Mouse (Mus musculus): ENCODE data around the gene Rps11. TPM values are rescaled to one million over a fixed set of nuclear protein-coding genes. Genes with fewer than 3 reads are reported as not detected.
"Not testable (repeated sequence)": the region's sequence is repeated elsewhere in the genome, so short reads cannot be mapped to it uniquely, and the experiment has no call there.

Rps11 gene
- polyA plus RNA-seq, 1 experiment = 500 TPM

- DNase-seq (ENCODE audit: low read depth, low spot score) = no peak
- 78% methylated on average over 9 of the region's 9 CpGs for WGBS
These were observed 31.4 kb upstream of the Rps11 start for GRCm38 (mm10) chr7:45155590-45155989.

GRCm38 (mm10) chr7:45154993-45155514, 30.8 kb upstream of the Rps11 start:
- 52% methylated on average over 12 of the region's 12 CpGs for WGBS
- no peak for DNase-seq (ENCODE audit: low read depth, low spot score)

DNA sequence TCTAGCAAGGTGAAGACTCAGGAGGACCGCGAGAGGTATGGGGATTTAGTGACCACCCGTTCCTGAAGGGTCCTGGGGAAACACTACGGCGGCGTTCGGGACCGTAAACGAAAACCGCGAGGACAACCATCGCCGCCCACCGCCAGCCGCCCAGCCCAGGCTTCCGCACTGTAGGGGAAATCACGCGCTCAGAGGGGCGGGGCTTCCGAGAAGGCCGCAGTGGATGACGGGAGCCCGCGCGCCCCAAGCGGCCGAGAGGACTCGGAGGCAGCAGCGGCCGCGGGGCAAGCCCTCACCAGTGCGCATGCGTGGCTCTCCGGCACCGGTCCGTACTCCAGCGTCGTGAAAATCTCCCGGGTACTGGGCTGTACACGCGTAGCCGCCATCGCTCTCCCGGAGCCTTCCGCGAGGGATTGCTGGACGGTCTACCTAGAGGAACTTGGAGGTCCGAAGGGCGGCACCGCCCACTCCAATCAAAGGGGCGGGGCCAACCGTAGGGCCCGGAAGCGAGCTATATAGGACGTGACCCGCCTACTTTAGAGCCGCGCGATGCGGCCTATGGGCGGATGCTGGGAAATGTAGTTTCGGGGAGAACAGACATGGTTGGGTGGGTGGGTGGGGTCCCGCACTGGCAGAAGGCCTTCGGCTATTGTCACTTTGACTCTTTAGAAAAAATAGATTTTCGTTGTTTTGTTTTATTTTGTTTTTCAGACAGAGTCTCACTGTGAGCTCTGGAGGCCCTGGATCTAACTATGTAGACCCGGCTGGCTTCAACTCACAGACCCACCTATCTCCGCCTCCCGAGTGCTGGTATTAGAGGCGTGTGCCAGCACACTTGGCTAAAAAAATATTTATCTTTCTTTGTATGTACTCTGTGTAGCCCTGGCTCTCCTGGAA, 30.1 kb upstream of the Rps11 start, which contains the start of the genes Pih1d1 and Aldh16a1:
Gene Pih1d1 (plus strand): TSS at position 208 of the 897 bp plus-strand sequence.
Gene Aldh16a1 (minus strand): TSS at position 489 of the 897 bp plus-strand sequence.
- WGBS = under 1% methylated on average over 69 of the region's 69 CpGs
- DNase-seq (ENCODE audit: low read depth, low spot score) = peak; percentile 83

- DNase-seq (ENCODE audit: low read depth, low spot score) = no peak
- WGBS = under 1% methylated on average over 5 of the region's 5 CpGs
These were observed 29.3 kb upstream of the Rps11 start for GRCm38 (mm10) chr7:45153586-45153985.

GRCm38 (mm10) chr7:45153052-45153451, 28.8 kb upstream of the Rps11 start:
- not testable (repeated sequence) for DNase-seq (ENCODE audit: low read depth, low spot score)
- WGBS = 57% methylated on average over 2 of the region's 2 CpGs

GRCm38 (mm10) chr7:45151303-45151702, 27.1 kb upstream of the Rps11 start:
- DNase-seq (ENCODE audit: low read depth, low spot score) = no peak
- whole genome bisulfite sequencing = 63% methylated on average over 11 of the region's 11 CpGs

- no peak for DNase-seq (ENCODE audit: low read depth, low spot score)
- 78% methylated on average over 4 of the region's 4 CpGs for WGBS
These were observed 26.1 kb upstream of the Rps11 start for GRCm38 (mm10) chr7:45150321-45150720.

DNA sequence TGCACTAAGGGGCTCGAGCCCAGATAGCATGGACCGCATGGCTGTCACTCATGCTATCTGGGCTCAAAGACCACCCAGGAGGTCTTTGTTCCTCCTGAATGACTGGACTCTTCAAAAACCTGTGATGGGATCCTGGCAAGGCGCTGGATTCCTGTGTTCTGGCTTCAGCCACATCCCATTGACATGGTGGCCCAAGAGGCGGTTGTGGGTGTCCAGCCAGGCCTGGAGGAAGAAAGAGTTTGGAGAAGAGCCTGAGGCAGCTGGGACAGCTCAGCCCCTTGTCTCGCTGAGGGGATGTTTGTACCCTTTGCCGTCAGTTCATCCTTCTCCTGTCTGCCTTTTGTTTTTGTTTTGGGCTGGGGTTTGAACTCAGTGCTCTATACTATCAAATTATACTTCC, 25.3 kb upstream of the Rps11 start:
- DNase-seq (ENCODE audit: low read depth, low spot score) = no peak
- WGBS = 83% methylated on average over 6 of the region's 6 CpGs

DNA sequence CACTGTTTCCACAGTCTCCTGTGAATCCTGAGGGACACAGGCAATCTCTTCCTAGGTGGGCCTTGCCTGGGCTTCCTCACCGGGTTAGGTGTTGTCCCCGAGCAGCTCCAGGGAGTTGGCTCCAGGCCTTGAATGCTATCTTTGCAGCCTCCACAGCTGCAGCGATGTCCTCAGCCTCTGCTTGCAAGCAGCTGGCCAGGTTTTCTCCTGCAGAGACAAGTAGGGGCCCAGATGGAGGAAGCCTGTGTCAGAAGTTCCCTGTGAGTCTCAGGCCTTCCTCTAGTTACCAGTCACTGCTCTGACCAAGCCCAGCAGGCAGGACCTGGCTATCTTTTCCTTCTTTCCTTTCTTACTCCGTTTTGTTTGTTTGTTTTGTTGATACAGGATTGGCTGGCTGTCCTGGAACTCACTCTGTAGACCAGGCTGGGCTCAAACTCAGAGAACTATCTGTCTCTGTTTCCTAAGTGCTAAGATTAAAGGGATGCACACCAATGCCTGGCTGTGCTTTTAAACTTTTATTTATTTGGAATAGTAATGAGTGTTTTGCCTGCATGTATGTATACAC, 24.4 kb upstream of the Rps11 start:
- 56% methylated on average over 4 of the region's 4 CpGs for WGBS
- no peak for DNase-seq (ENCODE audit: low read depth, low spot score)

DNA sequence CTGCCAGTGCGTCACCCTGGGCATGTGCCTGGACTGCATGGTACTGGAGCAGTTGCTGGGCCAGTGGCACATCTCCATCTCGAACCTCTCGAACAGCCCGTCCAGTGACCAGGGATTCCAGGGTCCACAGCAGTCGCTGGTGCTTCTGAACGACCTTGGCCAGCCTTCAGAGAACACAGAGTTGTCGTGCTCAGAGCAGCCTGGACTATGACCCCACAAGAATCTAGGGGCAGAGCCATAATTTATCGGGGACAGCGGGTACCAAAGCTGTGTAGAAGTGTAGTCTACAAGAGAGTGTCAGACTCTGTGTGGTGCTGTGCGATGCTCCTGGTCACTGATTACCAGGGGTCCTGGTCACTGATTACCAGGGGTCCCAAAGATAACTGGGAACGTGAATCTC, 23.7 kb upstream of the Rps11 start:
- no peak for DNase-seq (ENCODE audit: low read depth, low spot score)
- WGBS = 83% methylated on average over 11 of the region's 11 CpGs

GRCm38 (mm10) chr7:45147267-45147666, 23.0 kb upstream of the Rps11 start:
- WGBS = 94% methylated on average over 11 of the region's 11 CpGs
- no peak for DNase-seq (ENCODE audit: low read depth, low spot score)

DNA sequence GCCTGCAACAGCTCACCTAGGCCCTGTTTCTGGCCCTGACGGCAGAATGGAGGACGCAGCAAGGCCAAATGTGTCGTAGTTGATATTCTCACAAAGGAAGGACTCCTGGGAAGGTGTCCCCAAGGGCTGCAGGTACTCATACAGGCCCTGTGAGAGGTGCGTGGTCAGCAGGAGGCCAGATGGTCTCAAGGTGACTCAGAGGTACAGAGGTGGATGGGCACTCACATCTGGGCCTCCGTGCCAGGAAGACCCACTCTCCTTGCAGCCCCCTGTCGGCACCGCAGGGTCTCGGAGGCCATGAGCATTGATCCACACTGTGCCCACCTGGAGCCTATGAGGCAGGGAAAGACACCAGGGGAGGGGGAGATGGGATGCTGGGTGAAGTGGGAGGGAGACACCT, 21.2 kb upstream of the Rps11 start:
- WGBS = 95% methylated on average over 8 of the region's 8 CpGs
- DNase-seq (ENCODE audit: low read depth, low spot score) = no peak

DNA sequence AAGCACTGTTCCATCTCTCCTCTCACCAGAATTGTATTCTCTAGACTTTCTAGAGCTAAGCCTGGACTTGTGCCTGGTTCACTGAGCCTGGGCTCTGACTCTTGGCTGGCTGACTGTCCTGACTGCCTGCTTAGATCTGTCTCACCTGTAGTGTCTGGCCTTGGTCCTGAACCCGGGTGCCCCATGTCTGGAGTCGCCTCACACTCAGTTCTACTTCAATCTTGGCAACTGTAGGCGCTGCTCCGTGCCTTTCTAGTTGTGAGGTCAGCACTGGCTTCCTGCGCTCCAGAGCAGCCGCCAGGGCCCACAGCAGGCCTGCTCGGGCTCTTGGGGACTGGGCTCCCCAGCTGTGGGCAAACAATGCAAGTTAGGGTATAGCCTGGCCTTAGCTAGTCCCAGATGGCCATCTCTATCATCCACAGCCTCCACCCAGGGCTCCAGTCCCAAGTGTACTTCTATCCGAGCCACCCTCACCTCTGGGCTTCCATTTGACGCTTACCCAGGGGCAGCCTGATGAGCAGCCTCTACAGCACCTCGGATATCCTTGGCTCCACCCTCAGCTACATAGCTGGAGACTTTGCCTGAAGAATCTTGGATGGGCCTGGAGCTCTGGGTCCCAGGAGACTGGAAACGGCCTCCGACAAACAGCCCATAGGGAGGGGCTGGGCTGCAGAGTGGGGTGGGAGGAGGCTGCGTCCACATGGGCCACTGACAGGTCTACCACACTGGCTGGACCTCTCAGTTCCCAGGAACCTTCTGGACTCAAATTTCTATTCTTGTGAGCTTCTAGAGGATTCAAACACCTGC, 20.3 kb upstream of the Rps11 start:
- no peak for DNase-seq (ENCODE audit: low read depth, low spot score)
- 88% methylated on average over 13 of the region's 13 CpGs for WGBS

- DNase-seq (ENCODE audit: low read depth, low spot score) = no peak
- 93% methylated on average over 5 of the region's 5 CpGs for WGBS
These were observed 17.7 kb upstream of the Rps11 start for GRCm38 (mm10) chr7:45141914-45142313.

GRCm38 (mm10) chr7:45141319-45141718, 17.1 kb upstream of the Rps11 start:
- WGBS = 88% methylated on average over 3 of the region's 3 CpGs
- DNase-seq (ENCODE audit: low read depth, low spot score) = no peak

- WGBS = 66% methylated on average over 8 of the region's 8 CpGs
- no peak for DNase-seq (ENCODE audit: low read depth, low spot score)
These were observed 15.9 kb upstream of the Rps11 start for GRCm38 (mm10) chr7:45139904-45140723.

DNA sequence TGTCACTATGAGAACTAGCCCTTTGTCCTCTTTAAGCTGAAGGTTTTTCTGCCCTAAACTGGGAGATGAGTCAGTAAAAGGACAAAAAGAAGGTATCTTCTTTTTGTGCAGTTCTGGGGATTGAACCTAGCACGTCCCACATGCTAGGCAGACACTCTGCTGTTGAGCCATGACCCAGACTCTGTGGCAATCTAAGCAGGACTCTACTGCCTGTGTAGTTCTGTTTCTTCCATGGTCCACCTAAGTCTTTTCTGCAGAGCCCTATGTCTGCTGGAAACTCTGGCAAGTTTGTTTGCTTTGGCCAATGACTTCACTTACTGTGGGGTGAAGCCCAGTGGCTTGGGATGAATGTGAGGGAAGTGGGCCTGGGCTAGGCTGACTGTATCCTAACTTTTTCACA, 14.2 kb upstream of the Rps11 start:
- DNase-seq (ENCODE audit: low read depth, low spot score) = no peak
- WGBS = 100% methylated on average over 1 of the region's 1 CpGs

DNA sequence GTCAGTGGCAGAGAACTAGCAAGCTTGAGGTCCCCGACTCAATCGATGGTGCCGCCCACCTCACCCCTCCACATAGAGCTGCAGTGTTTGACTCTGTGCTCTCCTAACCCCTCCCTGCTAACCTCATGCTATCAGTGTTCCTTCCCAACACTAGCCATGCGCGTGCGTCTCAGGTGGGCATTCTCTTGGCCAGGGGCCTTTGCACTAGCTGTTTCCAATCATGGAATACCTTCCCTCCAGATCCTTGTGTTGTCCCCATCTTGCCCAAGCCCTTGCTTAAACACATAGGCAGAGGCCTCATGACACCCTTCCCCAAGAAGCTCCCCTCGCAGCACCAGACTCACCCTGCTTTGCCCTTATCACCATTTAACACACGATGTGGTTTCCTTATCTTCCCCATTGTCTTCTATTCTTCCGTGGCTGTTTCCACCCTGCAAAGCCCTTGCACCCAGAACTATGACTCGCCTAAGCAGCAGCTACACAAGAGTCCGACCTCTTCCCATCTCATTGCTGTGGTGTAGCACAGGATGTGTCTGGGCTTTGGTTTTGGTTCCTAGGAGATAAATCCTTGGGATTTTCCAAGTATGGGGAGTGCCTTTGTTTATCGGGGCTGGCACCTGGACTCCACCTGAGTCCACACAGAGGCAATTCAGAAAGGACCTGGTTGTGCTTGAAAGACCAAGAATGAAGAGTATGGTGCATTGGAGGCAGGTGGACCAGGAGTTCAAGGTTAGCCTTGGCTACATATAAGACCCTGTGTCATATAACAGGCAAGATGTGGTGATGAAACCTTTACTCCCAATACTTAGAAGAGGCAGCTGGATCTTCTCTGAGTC, 13.2 kb upstream of the Rps11 start:
- no peak for DNase-seq (ENCODE audit: low read depth, low spot score)
- 59% methylated on average over 12 of the region's 12 CpGs for WGBS

Data from large intestine, adult 2 months (tissue).